Mouse (Mus musculus): ENCODE data around the gene Epop.

Gene Epop

GRCm38 (mm10) chr11:97629576-97629975 lies at the start of gene Epop:
Gene Epop, minus strand, starts transcription at chr11:97629702.
- peak; percentile 91 for DNase-seq

GRCm38 (mm10) chr11:97678301-97678700 lies 48.8 kb upstream of the Epop start:
- no peak for DNase-seq

- DNase-seq, result no peak
Measured at GRCm38 (mm10) chr11:97677842-97678241, 48.3 kb upstream of the Epop start.

- no peak for DNase-seq
Measured at GRCm38 (mm10) chr11:97677381-97677780, 47.9 kb upstream of the Epop start.

GRCm38 (mm10) chr11:97676050-97676754 lies 46.7 kb upstream of the Epop start:
- DNase-seq, result no peak

- DNase-seq, result no peak
Measured at GRCm38 (mm10) chr11:97673148-97673547, 43.6 kb upstream of the Epop start.

GRCm38 (mm10) chr11:97671177-97671527 lies 41.6 kb upstream of the Epop start:
- DNase-seq, result no peak

- DNase-seq, result no peak
Measured at GRCm38 (mm10) chr11:97670234-97671176, 41.0 kb upstream of the Epop start.

- no peak for DNase-seq
Measured at GRCm38 (mm10) chr11:97669829-97670228, 40.3 kb upstream of the Epop start.

- no peak for DNase-seq
Measured at GRCm38 (mm10) chr11:97669268-97669667, 39.8 kb upstream of the Epop start.

- DNase-seq, result no peak
Measured at GRCm38 (mm10) chr11:97668160-97668559, 38.7 kb upstream of the Epop start.

- no peak for DNase-seq
Measured at GRCm38 (mm10) chr11:97666794-97667193, 37.3 kb upstream of the Epop start.

GRCm38 (mm10) chr11:97666221-97666620 lies 36.7 kb upstream of the Epop start:
- DNase-seq, result no peak

- no peak for DNase-seq
Measured at GRCm38 (mm10) chr11:97665431-97665830, 35.9 kb upstream of the Epop start.

- peak; percentile 56 for DNase-seq
Measured at GRCm38 (mm10) chr11:97664771-97665240, 35.3 kb upstream of the Epop start.

GRCm38 (mm10) chr11:97664339-97664665 lies 34.8 kb upstream of the Epop start:
- no peak for DNase-seq

GRCm38 (mm10) chr11:97663528-97664338 lies 34.2 kb upstream of the Epop start:
- peak; percentile 39 for DNase-seq

GRCm38 (mm10) chr11:97662893-97663527 lies 33.5 kb upstream of the Epop start, which contains the start of gene Mllt6:
Gene Mllt6, plus strand, starts transcription at chr11:97663414.
- DNase-seq, result peak; percentile 69

- DNase-seq, result peak; percentile 67
Measured at GRCm38 (mm10) chr11:97662207-97662892, 32.8 kb upstream of the Epop start.

- peak; percentile 83 for DNase-seq
Measured at GRCm38 (mm10) chr11:97661648-97662133, 32.2 kb upstream of the Epop start.

GRCm38 (mm10) chr11:97660734-97661647 lies 31.5 kb upstream of the Epop start:
- peak; percentile 25 for DNase-seq

All from thymus, postnatal 25 days (tissue).